Mouse (Mus musculus): Measurements from ENCODE around the gene Gpatch8. TPM values are rescaled to one million over a fixed set of nuclear protein-coding genes. Genes with fewer than 3 reads are reported as not detected.

The Gpatch8 gene
- polyA plus RNA-seq, 1 experiment from 2014 or later = 32.6 TPM

GRCm38 (mm10) chr11:102576050-102576754 is 20.0 kb upstream of the Gpatch8 start:
- Histone ChIP-seq H3K27me3 (replicated peaks; ENCODE audit: control insufficient read depth, insufficient read depth, low read length) (no peaks in the 10 kb centered on the region), H3K4me3 (ENCODE audit: low read depth, low read length) (no peak overlapping the region), H3K27ac (ENCODE audit: low read depth, low read length) (no peak overlapping the region), H3K9ac (ENCODE audit: low read length) (no peak overlapping the region), H3K4me2 (ENCODE audit: low read length) (no peak overlapping the region), H3K4me1 (ENCODE audit: control insufficient read depth, insufficient read depth, low read length) (peaks cover 8% of the 10 kb centered on the region), H3K36me3 (ENCODE audit: control insufficient read depth, insufficient read depth, low read length) (no peaks in the 10 kb centered on the region), H3K9me3 (replicated peaks; ENCODE audit: control insufficient read depth, low read length) (no peaks in the 10 kb centered on the region)
- no peak for ATAC-seq
- no peak for DNase-seq (ENCODE audit: low spot score)
- 81% methylated on average over 13 of the region's 13 CpGs for WGBS

DNA sequence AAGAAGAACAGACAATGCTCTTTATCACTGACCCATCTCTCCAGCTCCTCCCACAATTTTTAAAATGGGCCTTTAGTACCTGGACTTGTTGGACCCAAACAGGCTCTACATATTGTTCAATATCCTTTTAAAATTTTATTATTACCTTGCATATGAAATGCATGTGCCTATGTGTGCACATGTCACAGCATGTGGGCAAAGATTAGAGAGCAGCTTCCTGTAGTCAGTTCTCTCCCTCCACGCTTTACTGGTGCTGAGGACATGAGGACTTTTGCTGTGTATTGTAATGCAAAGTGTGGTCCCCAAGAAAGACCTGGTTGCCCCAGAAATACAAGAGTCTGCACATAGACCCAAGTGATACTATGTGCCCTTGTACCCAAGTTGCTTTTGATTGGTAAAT is 18.8 kb upstream of the Gpatch8 start:
- peaks cover 5% of the 10 kb centered on the region; the same call in 1 of the 2 replicates for H3K4me1 ChIP-seq (ENCODE audit: control insufficient read depth, insufficient read depth, low read length)
- no peak overlapping the region for H3K4me3 ChIP-seq (ENCODE audit: low read depth, low read length)
- no peaks in the 10 kb centered on the region for H3K27me3 ChIP-seq (replicated peaks; ENCODE audit: control insufficient read depth, insufficient read depth, low read length)
- H3K4me2 ChIP-seq (ENCODE audit: low read length) = no peak overlapping the region
- no peak overlapping the region for H3K27ac ChIP-seq (ENCODE audit: low read depth, low read length)
- H3K9ac ChIP-seq (ENCODE audit: low read length) = no peak overlapping the region
- H3K9me3 ChIP-seq (replicated peaks; ENCODE audit: control insufficient read depth, low read length) = no peaks in the 10 kb centered on the region
- H3K36me3 ChIP-seq (ENCODE audit: control insufficient read depth, insufficient read depth, low read length) = no peaks in the 10 kb centered on the region
- WGBS = 59% methylated on average over 1 of the region's 1 CpGs
- DNase-seq (ENCODE audit: low spot score) = no peak
- no peak for ATAC-seq

DNA sequence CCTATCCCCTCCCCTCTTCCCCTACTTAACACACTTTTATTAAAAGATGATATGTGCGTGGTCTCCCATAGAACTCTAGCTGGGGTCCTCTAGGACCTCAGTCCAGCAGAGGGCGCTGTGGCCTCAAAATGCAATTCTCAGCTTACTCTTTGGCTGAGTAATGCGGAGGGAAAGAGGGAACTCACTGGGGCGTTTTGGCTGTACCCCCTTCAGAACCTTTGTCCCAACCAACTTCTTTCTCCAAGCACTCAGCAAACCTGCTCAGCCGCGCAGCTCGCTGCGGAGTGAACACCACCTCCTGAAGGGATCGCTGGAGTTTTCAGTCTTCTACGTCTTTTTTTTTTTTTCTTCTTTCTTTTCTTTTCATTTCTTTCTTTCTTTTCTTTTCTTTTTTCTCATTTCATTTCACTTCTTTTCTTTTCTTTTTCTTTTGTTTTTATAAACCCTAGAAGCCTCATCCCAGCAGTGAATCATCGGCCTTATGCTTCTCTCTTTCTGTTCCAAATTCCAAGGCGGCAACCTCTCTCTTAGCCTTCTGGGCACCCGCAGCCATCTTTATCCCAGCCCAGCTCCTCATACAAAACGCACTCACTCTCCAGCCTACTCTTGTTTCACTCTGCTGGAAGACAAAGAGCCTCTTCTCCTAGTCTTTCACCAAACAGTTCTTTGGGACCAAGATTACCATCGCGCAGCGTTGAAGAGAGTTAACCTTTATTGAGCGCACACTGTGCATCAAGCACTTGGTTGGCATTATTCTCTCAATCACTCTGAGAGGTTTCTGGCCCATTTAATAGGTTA is 16.9 kb upstream of the Gpatch8 start:
- DNase-seq (ENCODE audit: low spot score) (peak; percentile 96), ATAC-seq (peak; percentile 79)
- Histone ChIP-seq H3K4me1 (ENCODE audit: control insufficient read depth, insufficient read depth, low read length) (no peaks in the 10 kb centered on the region), H3K27me3 (replicated peaks; ENCODE audit: control insufficient read depth, insufficient read depth, low read length) (no peaks in the 10 kb centered on the region), H3K9me3 (replicated peaks; ENCODE audit: control insufficient read depth, low read length) (no peaks in the 10 kb centered on the region), H3K4me3 (ENCODE audit: low read depth, low read length) (peak overlapping the region; percentile 30), H3K27ac (ENCODE audit: low read depth, low read length) (no peak overlapping the region), H3K4me2 (ENCODE audit: low read length) (peak overlapping the region; percentile 62), H3K9ac (ENCODE audit: low read length) (peak overlapping the region; percentile 64), H3K36me3 (ENCODE audit: control insufficient read depth, insufficient read depth, low read length) (no peaks in the 10 kb centered on the region)
- 2% methylated on average over 18 of the region's 18 CpGs for WGBS

DNA sequence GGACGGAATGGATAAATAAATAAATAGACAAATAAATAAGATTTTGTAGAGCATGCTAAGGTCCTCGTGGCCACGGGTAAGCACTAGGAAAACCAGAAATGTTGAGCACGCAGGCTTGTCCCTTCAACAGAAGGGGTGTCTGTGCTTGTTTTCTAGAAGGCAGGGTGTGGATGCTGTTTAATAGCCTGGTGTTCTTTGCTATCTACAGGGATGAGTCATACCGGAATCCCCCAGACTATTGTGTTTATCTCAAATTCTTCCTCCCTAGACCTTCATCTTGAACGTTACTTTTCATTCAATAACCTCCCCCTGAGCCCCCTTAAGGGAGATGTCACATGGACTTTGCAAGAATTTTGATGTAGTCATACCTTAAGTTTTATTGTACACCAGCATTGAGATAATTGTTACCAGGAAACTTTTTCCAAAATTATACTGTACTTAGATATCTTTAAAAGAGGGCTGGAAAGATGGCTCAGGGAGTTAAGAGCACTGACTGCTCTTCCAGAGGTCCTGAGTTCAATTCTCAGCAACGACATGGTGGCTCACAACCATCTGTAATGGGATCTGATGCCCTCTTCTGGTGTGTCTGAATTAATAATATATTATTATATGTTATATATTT is 12.7 kb upstream of the Gpatch8 start:
- Histone ChIP-seq H3K27me3 (replicated peaks; ENCODE audit: control insufficient read depth, insufficient read depth, low read length) (no peaks in the 10 kb centered on the region), H3K9ac (ENCODE audit: low read length) (no peak overlapping the region), H3K9me3 (replicated peaks; ENCODE audit: control insufficient read depth, low read length) (no peaks in the 10 kb centered on the region), H3K4me1 (ENCODE audit: control insufficient read depth, insufficient read depth, low read length) (no peaks in the 10 kb centered on the region), H3K27ac (ENCODE audit: low read depth, low read length) (no peak overlapping the region), H3K36me3 (ENCODE audit: control insufficient read depth, insufficient read depth, low read length) (no peaks in the 10 kb centered on the region), H3K4me2 (ENCODE audit: low read length) (no peak overlapping the region), H3K4me3 (ENCODE audit: low read depth, low read length) (no peak overlapping the region)
- ATAC-seq = no peak
- no peak for DNase-seq (ENCODE audit: low spot score)
- 85% methylated on average over 7 of the region's 7 CpGs for WGBS

- no peak overlapping the region for H3K4me3 ChIP-seq (ENCODE audit: low read depth, low read length)
- H3K4me2 ChIP-seq (ENCODE audit: low read length) = no peak overlapping the region
- no peaks in the 10 kb centered on the region for H3K36me3 ChIP-seq (ENCODE audit: control insufficient read depth, insufficient read depth, low read length)
- WGBS = 81% methylated on average over 12 of the region's 12 CpGs
- H3K4me1 ChIP-seq (ENCODE audit: control insufficient read depth, insufficient read depth, low read length) = no peaks in the 10 kb centered on the region
- no peak for ATAC-seq
- DNase-seq (ENCODE audit: low spot score) = no peak
- no peak overlapping the region for H3K9ac ChIP-seq (ENCODE audit: low read length)
- no peaks in the 10 kb centered on the region for H3K9me3 ChIP-seq (replicated peaks; ENCODE audit: control insufficient read depth, low read length)
- no peaks in the 10 kb centered on the region for H3K27me3 ChIP-seq (replicated peaks; ENCODE audit: control insufficient read depth, insufficient read depth, low read length)
- H3K27ac ChIP-seq (ENCODE audit: low read depth, low read length) = no peak overlapping the region
These were observed 12.0 kb upstream of the Gpatch8 start for GRCm38 (mm10) chr11:102568191-102568590.

GRCm38 (mm10) chr11:102567723-102568122 is 11.5 kb upstream of the Gpatch8 start:
- no peak overlapping the region for H3K9ac ChIP-seq (ENCODE audit: low read length)
- no peaks in the 10 kb centered on the region for H3K4me1 ChIP-seq (ENCODE audit: control insufficient read depth, insufficient read depth, low read length)
- no peak for DNase-seq (ENCODE audit: low spot score)
- no peaks in the 10 kb centered on the region for H3K36me3 ChIP-seq (ENCODE audit: control insufficient read depth, insufficient read depth, low read length)
- no peaks in the 10 kb centered on the region for H3K27me3 ChIP-seq (replicated peaks; ENCODE audit: control insufficient read depth, insufficient read depth, low read length)
- no peak overlapping the region for H3K4me2 ChIP-seq (ENCODE audit: low read length)
- H3K4me3 ChIP-seq (ENCODE audit: low read depth, low read length) = no peak overlapping the region
- H3K27ac ChIP-seq (ENCODE audit: low read depth, low read length) = no peak overlapping the region
- no peak for ATAC-seq
- H3K9me3 ChIP-seq (replicated peaks; ENCODE audit: control insufficient read depth, low read length) = no peaks in the 10 kb centered on the region
- WGBS = 93% methylated on average over 15 of the region's 15 CpGs

- Histone ChIP-seq H3K27me3 (replicated peaks; ENCODE audit: control insufficient read depth, insufficient read depth, low read length) (no peaks in the 10 kb centered on the region), H3K27ac (ENCODE audit: low read depth, low read length) (no peak overlapping the region), H3K9ac (ENCODE audit: low read length) (no peak overlapping the region), H3K4me2 (ENCODE audit: low read length) (no peak overlapping the region), H3K4me1 (ENCODE audit: control insufficient read depth, insufficient read depth, low read length) (no peaks in the 10 kb centered on the region), H3K4me3 (ENCODE audit: low read depth, low read length) (no peak overlapping the region), H3K36me3 (ENCODE audit: control insufficient read depth, insufficient read depth, low read length) (no peaks in the 10 kb centered on the region), H3K9me3 (replicated peaks; ENCODE audit: control insufficient read depth, low read length) (no peaks in the 10 kb centered on the region)
- DNase-seq (ENCODE audit: low spot score) (no peak), ATAC-seq (no peak)
- WGBS = 88% methylated on average over 6 of the region's 6 CpGs
These were observed 11.0 kb upstream of the Gpatch8 start for GRCm38 (mm10) chr11:102567157-102567556.

DNA sequence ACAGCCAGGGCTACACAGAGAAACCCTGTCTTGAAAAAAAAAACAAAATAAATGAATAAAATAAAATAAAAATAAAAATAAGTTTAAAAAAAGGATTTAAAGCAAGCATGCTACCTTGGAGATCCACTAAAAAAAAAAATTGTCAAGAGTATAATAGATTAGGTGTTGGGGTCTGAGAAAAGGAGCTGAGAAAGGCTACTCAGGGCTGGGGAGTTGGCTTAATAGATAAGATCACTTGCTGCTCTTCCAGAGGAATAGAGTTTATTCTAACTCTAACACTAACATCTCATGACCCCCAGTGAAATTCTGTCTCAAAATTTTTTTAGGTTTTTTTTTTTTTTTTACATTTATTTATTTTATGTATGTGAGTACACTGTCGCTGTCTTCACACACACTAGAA is 10.1 kb upstream of the Gpatch8 start:
- Histone ChIP-seq H3K4me3 (ENCODE audit: low read depth, low read length) (no peak overlapping the region), H3K27ac (ENCODE audit: low read depth, low read length) (no peak overlapping the region), H3K27me3 (replicated peaks; ENCODE audit: control insufficient read depth, insufficient read depth, low read length) (no peaks in the 10 kb centered on the region), H3K9me3 (replicated peaks; ENCODE audit: control insufficient read depth, low read length) (no peaks in the 10 kb centered on the region), H3K9ac (ENCODE audit: low read length) (no peak overlapping the region), H3K4me2 (ENCODE audit: low read length) (no peak overlapping the region), H3K36me3 (ENCODE audit: control insufficient read depth, insufficient read depth, low read length) (no peaks in the 10 kb centered on the region), H3K4me1 (ENCODE audit: control insufficient read depth, insufficient read depth, low read length) (no peaks in the 10 kb centered on the region)
- no peak for DNase-seq (ENCODE audit: low spot score)
- ATAC-seq = no peak
- WGBS = 100% methylated on average over 1 of the region's 1 CpGs

- ATAC-seq (no peak), DNase-seq (ENCODE audit: low spot score) (no peak)
These were observed 9.5 kb upstream of the Gpatch8 start for GRCm38 (mm10) chr11:102565741-102566140.

More at GRCm38 (mm10) chr11:102565741-102566140, 9.5 kb upstream of the Gpatch8 start:
- H3K9me3 ChIP-seq (replicated peaks; ENCODE audit: control insufficient read depth, low read length) = no peaks in the 10 kb centered on the region
- H3K4me3 ChIP-seq (ENCODE audit: low read depth, low read length) = no peak overlapping the region
- no peaks in the 10 kb centered on the region for H3K36me3 ChIP-seq (ENCODE audit: control insufficient read depth, insufficient read depth, low read length)
- H3K9ac ChIP-seq (ENCODE audit: low read length) = no peak overlapping the region
- H3K27me3 ChIP-seq (replicated peaks; ENCODE audit: control insufficient read depth, insufficient read depth, low read length) = no peaks in the 10 kb centered on the region
- H3K4me2 ChIP-seq (ENCODE audit: low read length) = no peak overlapping the region
- H3K4me1 ChIP-seq (ENCODE audit: control insufficient read depth, insufficient read depth, low read length) = no peaks in the 10 kb centered on the region
- H3K27ac ChIP-seq (ENCODE audit: low read depth, low read length) = no peak overlapping the region

Data from forebrain, embryonic 14.5 days (tissue).